In the genomic region with DNA sequence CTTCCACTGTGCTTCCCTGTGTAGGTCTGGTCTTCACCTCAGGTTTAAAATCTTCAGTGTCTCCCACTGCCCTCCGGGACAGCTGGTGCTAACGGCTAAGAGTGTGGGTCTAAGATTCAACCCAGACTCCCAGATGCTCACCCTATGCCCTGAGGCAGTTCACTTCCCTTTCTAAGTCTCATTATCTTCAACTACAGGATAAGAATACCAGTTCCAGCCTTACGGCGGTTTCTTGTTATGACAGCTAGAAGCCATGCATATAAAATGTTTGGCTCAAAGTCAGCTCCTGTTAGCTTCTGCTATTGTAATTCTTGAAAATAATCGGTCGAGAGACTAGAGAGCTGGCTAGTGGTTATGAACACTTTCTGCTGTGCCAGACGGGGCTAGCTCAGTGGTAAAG, we compare ENCODE assay signal across 22 mouse cellular contexts. TPM values are rescaled to one million over a fixed set of nuclear protein-coding genes. Genes with fewer than 3 reads are reported as not detected.
DNase-seq lines count a peak whose midpoint lies in the region; ATAC-seq and TF ChIP-seq lines count a peak whose summit lies in the region.
"Had no signal": no experiment of that assay in that cellular context is flagged by ENCODE, and none has a peak within 500 bp of the region (broad histone marks: within the 10 kb centered on the region; RNA-seq: fewer than 3 reads in every experiment).

No protein-coding gene starts in this region.

- 55% methylated on average over 7 of the region's 7 CpGs for WGBS in embryonic facial prominence, embryonic 14.5 days
- WGBS in embryonic facial prominence, embryonic 10.5 days: 84% methylated on average over 7 of the region's 7 CpGs
- 53% methylated on average over 7 of the region's 7 CpGs for WGBS in limb, embryonic 15.5 days
- 40% methylated on average over 7 of the region's 7 CpGs for WGBS in cerebellum, adult 2 months

- 0 out of 2 replicates have a peak, but pooled peaks cover 2% of the 10 kb centered on the region for H3K4me1 ChIP-seq in embryonic facial prominence, embryonic 14.5 days (ENCODE audit: control insufficient read depth, insufficient read depth, low read length)
- peaks cover 16% of the 10 kb centered on the region for H3K4me1 ChIP-seq in embryonic facial prominence, embryonic 10.5 days
- H3K4me1 ChIP-seq in limb, embryonic 15.5 days: peaks cover 9% of the 10 kb centered on the region; the same call in 1 of the 2 replicates
- peaks cover 11% of the 10 kb centered on the region for H3K4me1 ChIP-seq in cerebellum, adult 2 months (ENCODE audit: control insufficient read depth, insufficient read depth, low read length)
- H3K4me1 ChIP-seq: intestine, embryonic 15.5 days had no signal

- no peak overlapping the region for H3K27ac ChIP-seq in embryonic facial prominence, embryonic 14.5 days (replicated peaks; ENCODE audit: low read depth, low read length)
- no peak overlapping the region for H3K27ac ChIP-seq in embryonic facial prominence, embryonic 10.5 days (replicated peaks)
- no peak overlapping the region for H3K27ac ChIP-seq in layer of hippocampus, adult 2 months
- H3K27ac ChIP-seq in limb, embryonic 15.5 days: peak overlapping the region; percentile 67
- H3K27ac ChIP-seq in cerebellum, adult 2 months (ENCODE audit: insufficient read depth, low read length): no peak overlapping the region
- H3K27ac ChIP-seq: heart, embryonic 13.5 days; hindbrain, embryonic 14.5 days; intestine, embryonic 15.5 days; neural tube, embryonic 12.5 days had no signal

- peaks cover 18% of the 10 kb centered on the region; the same call in 1 of the 2 replicates for H3K36me3 ChIP-seq in embryonic facial prominence, embryonic 14.5 days (ENCODE audit: control insufficient read depth, insufficient read depth, low read length)
- peaks cover 33% of the 10 kb centered on the region for H3K36me3 ChIP-seq in embryonic facial prominence, embryonic 10.5 days (replicated peaks)
- H3K36me3 ChIP-seq in limb, embryonic 15.5 days: peaks cover 8% of the 10 kb centered on the region

- no peak overlapping the region for H3K4me2 ChIP-seq in embryonic facial prominence, embryonic 14.5 days (ENCODE audit: low read depth, low read length)
- H3K4me2 ChIP-seq in limb, embryonic 15.5 days: no peak overlapping the region
- H3K4me2 ChIP-seq: heart, embryonic 13.5 days; hindbrain, embryonic 14.5 days; intestine, embryonic 15.5 days; neural tube, embryonic 12.5 days had no signal

- no peaks in the 10 kb centered on the region for H3K9me3 ChIP-seq in embryonic facial prominence, embryonic 14.5 days (ENCODE audit: control insufficient read depth, low read length)
- H3K9me3 ChIP-seq in embryonic facial prominence, embryonic 10.5 days: peaks cover 5% of the 10 kb centered on the region; the same call in 1 of the 2 replicates
- H3K9me3 ChIP-seq in limb, embryonic 15.5 days: no peaks in the 10 kb centered on the region; the same call in 1 of the 2 replicates
- H3K9me3 ChIP-seq: heart, embryonic 13.5 days; intestine, embryonic 15.5 days had no signal

- H3K4me3 ChIP-seq in embryonic facial prominence, embryonic 14.5 days (ENCODE audit: low read depth, low read length): no peak overlapping the region
- H3K4me3 ChIP-seq in embryonic facial prominence, embryonic 10.5 days: no peak overlapping the region
- no peak overlapping the region for H3K4me3 ChIP-seq in layer of hippocampus, adult 2 months
- H3K4me3 ChIP-seq in limb, embryonic 15.5 days: no peak overlapping the region
- no peak overlapping the region for H3K4me3 ChIP-seq in cerebellum, adult 2 months (replicated peaks; ENCODE audit: insufficient read depth, low read depth, low read length)
- H3K4me3 ChIP-seq: heart, embryonic 13.5 days; intestine, embryonic 15.5 days; neural tube, embryonic 12.5 days had no signal

- TF ChIP-seq CTCF in layer of hippocampus, adult 2 months (conservative IDR thresholded peaks at IDR 0.05): 0 out of 2 replicates have a peak, but pooled peaks have one; percentile 8
- no peak for TF ChIP-seq CTCF in cerebellum, adult 2 months (IDR thresholded peaks at IDR 0.05; ENCODE audit: borderline replicate concordance, insufficient read depth, low read depth, low read length)

- ATAC-seq in embryonic facial prominence, embryonic 14.5 days (ENCODE audit: low read depth): 0 out of 2 replicates have a peak, but pooled peaks have one; percentile 41
- ATAC-seq in limb, embryonic 15.5 days (ENCODE audit: insufficient number of reproducible peaks, low FRiP score, low TSS enrichment, low read depth): no peak
- ATAC-seq: intestine, embryonic 15.5 days; liver, postnatal 0 days had no signal

- H3K9ac ChIP-seq in embryonic facial prominence, embryonic 14.5 days (ENCODE audit: low read depth, low read length): no peak overlapping the region
- H3K9ac ChIP-seq in limb, embryonic 15.5 days: no peak overlapping the region
- H3K9ac ChIP-seq: heart, embryonic 13.5 days; hindbrain, embryonic 14.5 days; intestine, embryonic 15.5 days; liver, postnatal 0 days; neural tube, embryonic 12.5 days had no signal

- peak; percentile 53 for DNase-seq in embryonic facial prominence, embryonic 14.5 days (ENCODE audit: low spot score)
- no peak for DNase-seq in embryonic facial prominence, embryonic 10.5 days (ENCODE audit: low spot score)
- no peak for DNase-seq in layer of hippocampus, adult 2 months (ENCODE audit: low spot score in 2 of 2)
- no peak for DNase-seq in layer of hippocampus, adult 9-11 months
- peak; percentile 45 for DNase-seq in Muller cell, postnatal 12 days (ENCODE audit: inconsistent ontology term)
- no peak for DNase-seq in cerebellum, adult 2 months
- no peak for DNase-seq in heart, adult 9 months (ENCODE audit: low spot score in 2 of 2)
- DNase-seq: cerebellum, adult 8-10 months; heart, adult 11 months; kidney, postnatal 36 days; liver; liver, postnatal 0 days; lung, postnatal 10 days; spleen, adult 18-20 months had no signal

- no peaks in the 10 kb centered on the region for H3K27me3 ChIP-seq in embryonic facial prominence, embryonic 14.5 days (replicated peaks; ENCODE audit: control insufficient read depth, insufficient read depth, low read length)
- no peaks in the 10 kb centered on the region for H3K27me3 ChIP-seq in embryonic facial prominence, embryonic 10.5 days (replicated peaks; ENCODE audit: low read depth, poor library complexity, severe bottlenecking)
- no peaks in the 10 kb centered on the region for H3K27me3 ChIP-seq in limb, embryonic 15.5 days
- H3K27me3 ChIP-seq in cerebellum, adult 2 months (ENCODE audit: control insufficient read depth, insufficient read depth, low read length): no peaks in the 10 kb centered on the region
- H3K27me3 ChIP-seq: heart, embryonic 13.5 days; intestine, embryonic 15.5 days; neural tube, embryonic 12.5 days had no signal

- no peak for TF ChIP-seq POLR2A in cerebellum, adult 2 months (IDR thresholded peaks at IDR 0.05; ENCODE audit: borderline replicate concordance, insufficient read depth, low read length)

RNA-seq across cellular contexts. Expression of gene Artn, which starts 17.9 kb away (rescaled TPM):
- 2.1 and 2.8 TPM in 2 replicates for polyA plus RNA-seq in embryonic facial prominence, embryonic 14.5 days (2014; fragmentation: Nextera tagmentation; extraction: Ambion mirVana)
- 3.1 and 6.7 TPM in 2 replicates for polyA plus RNA-seq in embryonic facial prominence, embryonic 10.5 days (2016; fragmentation: Nextera tagmentation; extraction: Ambion mirVana)
- total RNA-seq in layer of hippocampus, adult 2 months (2021): 1 to 10 TPM; 1.8 to 1.9 TPM
- 5.4 and 5.7 TPM in 2 replicates for polyA plus RNA-seq in limb, embryonic 15.5 days (2015; fragmentation: Nextera tagmentation; extraction: Ambion mirVana)
- polyA plus RNA-seq in cerebellum, adult 2 months (2012; rRNA removed): 0.38 and 0.40 TPM in 2 replicates
- total RNA-seq: common myeloid progenitor, adult 5-6 weeks; megakaryocyte, adult 5-6 weeks; monocyte, adult 5-6 weeks had no signal

RNA-seq across cellular contexts. Expression of gene Ipo13, which starts 32.7 kb away (rescaled TPM):
- polyA plus RNA-seq in embryonic facial prominence, embryonic 14.5 days (2014; fragmentation: Nextera tagmentation; extraction: Ambion mirVana): 38.2 and 40.6 TPM in 2 replicates
- 62.8 and 72.3 TPM in 2 replicates for polyA plus RNA-seq in embryonic facial prominence, embryonic 10.5 days (2016; fragmentation: Nextera tagmentation; extraction: Ambion mirVana)
- total RNA-seq in layer of hippocampus, adult 2 months (2021): 100 to 1,000 TPM; 133 to 138 TPM
- 39.0 and 41.1 TPM in 2 replicates for polyA plus RNA-seq in limb, embryonic 15.5 days (2015; fragmentation: Nextera tagmentation; extraction: Ambion mirVana)
- polyA plus RNA-seq in cerebellum, adult 2 months (2012; rRNA removed): 183 and 192 TPM in 2 replicates

RNA-seq across cellular contexts. Expression of gene Dph2, which starts 55.7 kb away (rescaled TPM):
- 13.4 and 15.0 TPM in 2 replicates for polyA plus RNA-seq in embryonic facial prominence, embryonic 14.5 days (2014; fragmentation: Nextera tagmentation; extraction: Ambion mirVana)
- polyA plus RNA-seq in embryonic facial prominence, embryonic 10.5 days (2016; fragmentation: Nextera tagmentation; extraction: Ambion mirVana): 24.8 and 26.6 TPM in 2 replicates
- total RNA-seq in layer of hippocampus, adult 2 months (2021): 10 to 100 TPM; 10.1 to 12.1 TPM
- polyA plus RNA-seq in limb, embryonic 15.5 days (2015; fragmentation: Nextera tagmentation; extraction: Ambion mirVana): 16.2 and 16.8 TPM in 2 replicates
- 16.6 and 18.0 TPM in 2 replicates for polyA plus RNA-seq in cerebellum, adult 2 months (2012; rRNA removed)

Comparison
In these comparisons a context has a peak if more than half of its experiments do, and no peak if none do; other contexts are left out.
1. DNase-seq: peak in embryonic facial prominence, embryonic 14.5 days (single experiment) and Muller cell, postnatal 12 days (single experiment); none in embryonic facial prominence, embryonic 10.5 days (single experiment), layer of hippocampus, adult 2 months (0 of 2), layer of hippocampus, adult 9-11 months (single experiment), cerebellum, adult 2 months (0 of 2) and heart, adult 9 months (0 of 2).